Mouse (Mus musculus) MEL-GATA-1-ER (cell line): ENCODE measurements around the gene Psmb3.
"Not testable (repeated sequence)": the region's sequence is repeated elsewhere in the genome, so short reads cannot be mapped to it uniquely, and the experiment has no call there.

Source experiments
- DNase-seq: peaks from one replicate; pipeline ENCODE4 v3.0.0-alpha.2; 2012; ENCODE audit warnings: low read depth; ENCODE audit errors: extremely low read depth

Gene Psmb3

DNA sequence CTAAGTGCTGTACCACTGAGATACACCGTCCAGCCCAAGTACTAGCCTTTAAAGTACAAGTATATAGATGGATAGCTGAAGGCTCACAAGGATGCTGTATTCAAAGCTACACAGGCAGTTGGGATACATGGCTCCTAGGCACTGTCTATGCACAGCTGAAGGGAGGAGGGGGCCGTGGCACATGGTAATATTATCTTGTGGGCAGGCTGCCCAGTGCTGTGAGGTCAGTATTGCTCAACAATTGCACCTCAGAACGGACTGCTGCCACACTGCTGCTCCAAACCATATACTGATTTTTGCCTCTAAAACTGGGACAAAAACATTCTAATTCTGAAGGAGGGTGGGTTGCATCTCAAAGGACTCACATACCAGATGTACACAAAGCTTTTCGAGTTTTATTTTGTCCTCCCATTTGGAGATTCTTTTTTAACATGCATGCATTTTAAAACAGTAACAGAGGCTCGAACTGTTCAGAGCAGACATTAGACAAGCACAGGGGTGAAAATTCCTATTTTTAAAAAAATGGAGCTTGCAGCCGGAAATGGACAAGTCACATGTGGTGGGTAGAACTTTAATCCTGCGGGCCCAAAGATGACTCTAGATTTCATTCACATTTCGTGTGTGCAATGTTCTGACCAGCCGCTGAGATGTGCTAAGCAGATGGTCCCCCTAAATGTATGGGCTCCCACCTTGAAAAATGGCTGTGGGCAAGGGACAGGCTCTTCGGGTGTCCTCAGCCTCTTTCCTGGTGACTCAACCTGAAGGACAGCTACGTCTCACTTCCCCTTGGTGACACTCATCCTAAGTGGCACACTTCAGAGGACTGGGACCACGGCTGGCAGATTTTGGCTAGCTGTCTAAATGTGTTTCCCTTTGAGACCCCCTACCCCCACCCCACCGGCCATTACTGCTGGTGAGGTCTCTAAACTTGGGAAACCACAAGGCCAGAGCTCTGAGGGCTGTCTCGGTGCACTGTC, 11.9 kb downstream of the Psmb3 start:
- DNase-seq: no peak

DNA sequence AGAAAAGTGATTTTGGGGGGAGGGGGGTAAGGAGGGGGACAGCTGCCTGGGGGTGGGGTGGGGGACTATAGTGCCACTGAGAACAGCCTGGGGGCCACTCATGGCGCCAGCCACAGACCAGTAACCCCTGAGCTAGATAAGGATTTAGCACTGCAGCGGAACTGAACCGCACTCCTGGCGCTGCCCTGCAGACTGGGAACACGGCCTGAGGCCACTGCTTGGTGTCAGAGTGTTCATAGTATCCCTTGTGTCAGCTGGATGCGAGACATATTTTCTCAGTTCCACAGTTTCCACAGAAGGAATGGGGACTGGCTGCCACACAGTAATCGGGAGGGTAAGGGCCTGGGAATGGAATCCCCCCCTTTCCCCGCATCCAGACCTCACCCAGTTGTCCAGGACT, 12.8 kb downstream of the Psmb3 start:
- no peak for DNase-seq

DNA sequence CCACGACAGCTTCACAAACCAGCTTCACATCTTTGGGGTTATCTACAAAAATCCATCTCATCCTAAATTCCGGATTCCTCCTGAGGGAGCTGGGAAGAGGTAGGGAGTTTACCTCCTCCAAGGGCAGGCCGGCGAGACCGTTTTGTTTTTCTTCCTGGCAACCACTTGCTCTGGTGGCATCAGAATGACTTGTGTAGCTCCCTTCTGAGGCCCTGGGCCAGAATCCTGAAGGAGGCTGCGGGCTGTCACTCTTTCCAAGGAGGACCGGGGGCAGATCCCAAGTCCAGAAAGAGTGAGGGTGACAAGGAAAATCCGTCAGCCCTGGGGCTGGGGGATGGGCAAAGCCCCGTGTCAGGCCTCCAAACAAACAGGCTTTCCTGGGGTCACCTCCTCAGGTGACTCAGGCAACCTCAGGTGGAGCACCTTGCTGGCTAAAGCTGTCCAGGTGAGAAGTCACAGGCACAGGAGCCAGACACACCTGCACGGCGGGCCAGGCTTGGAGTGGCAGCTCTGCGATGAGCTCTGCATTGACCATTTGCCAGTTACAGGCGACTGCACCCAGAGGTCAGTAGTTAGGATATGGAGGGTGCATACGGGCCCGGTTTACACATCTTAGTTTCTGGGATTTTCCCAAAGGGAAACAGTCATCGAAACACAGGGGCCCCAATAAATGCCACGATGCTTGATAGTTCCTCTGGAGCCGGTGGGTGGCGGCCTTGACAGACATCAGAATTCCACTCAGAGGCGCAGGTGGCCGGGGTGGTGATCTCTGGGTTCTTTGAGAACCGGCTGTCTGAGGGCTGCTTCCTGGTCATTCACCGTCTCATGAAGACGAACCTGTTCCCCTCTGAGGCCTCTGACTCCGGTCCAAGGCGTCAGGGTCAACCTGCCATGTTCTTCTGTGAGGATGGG, 14.4 kb downstream of the Psmb3 start:
- DNase-seq: no peak

DNA sequence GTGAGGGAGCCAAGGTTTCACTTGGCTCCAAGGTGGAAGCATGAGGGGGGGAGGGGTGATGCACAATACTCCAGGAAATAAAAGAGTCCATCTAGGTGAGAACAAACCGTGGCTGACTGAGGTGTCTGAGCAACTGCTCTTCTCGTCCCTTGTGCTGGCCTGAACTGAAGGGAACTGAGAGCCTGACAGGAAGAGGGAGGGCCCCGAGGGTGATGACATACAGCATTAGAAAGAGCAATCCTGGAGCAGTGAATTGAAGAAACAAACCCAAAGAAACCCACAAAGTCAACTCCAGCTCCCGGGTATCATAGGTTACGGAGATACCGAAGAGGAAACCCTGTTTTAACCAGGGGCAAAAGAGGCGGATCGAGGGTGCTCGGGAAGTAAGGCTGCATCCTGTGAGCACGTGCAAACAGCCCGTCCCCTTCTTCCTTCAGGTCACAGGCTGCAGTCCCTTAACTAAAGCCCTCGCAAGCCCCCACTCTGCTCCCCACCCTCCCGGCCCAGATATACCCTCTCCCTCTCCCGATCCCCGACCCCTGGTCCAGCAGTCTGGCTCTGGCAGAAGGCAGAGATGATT, 15.2 kb downstream of the Psmb3 start:
- no peak for DNase-seq

DNA sequence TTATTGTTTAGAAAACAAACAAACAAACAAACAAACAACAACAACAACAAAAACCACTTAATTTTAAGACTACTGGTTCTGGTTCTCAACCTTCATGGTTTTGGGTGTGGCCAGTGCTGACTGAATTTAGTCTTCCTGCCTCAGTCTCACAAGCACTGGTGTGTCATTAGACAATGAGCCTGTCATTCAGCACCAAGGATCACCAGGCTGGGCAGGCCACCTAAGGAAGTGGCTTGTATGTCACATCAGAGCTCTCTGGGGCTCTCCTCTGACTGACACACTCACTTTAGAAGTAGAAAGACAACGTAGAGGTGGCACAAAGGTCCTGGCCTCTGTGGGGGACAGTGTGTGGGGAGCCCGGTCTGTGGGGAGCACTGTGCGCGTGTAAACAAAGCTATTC, 15.8 kb downstream of the Psmb3 start:
- DNase-seq: no peak

DNA sequence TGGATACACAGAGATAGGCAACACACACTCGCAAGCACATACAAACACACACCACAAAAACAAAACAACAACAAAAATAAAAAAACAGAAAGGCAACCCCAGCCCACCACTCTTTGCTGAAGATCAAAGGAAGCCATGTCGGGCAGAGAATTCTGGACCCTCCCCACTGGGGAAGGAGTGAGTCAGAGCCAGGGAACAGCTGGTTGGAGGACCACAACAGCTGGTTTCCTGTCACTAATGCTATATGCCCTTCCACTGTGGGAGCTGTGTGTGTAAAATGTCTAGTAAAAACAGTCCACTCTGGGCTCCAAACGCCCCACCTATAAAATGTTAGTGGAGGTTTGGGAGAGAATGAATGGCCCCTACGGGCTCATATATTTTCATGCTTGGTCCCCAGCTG, 18.1 kb downstream of the Psmb3 start:
- DNase-seq: no peak

DNA sequence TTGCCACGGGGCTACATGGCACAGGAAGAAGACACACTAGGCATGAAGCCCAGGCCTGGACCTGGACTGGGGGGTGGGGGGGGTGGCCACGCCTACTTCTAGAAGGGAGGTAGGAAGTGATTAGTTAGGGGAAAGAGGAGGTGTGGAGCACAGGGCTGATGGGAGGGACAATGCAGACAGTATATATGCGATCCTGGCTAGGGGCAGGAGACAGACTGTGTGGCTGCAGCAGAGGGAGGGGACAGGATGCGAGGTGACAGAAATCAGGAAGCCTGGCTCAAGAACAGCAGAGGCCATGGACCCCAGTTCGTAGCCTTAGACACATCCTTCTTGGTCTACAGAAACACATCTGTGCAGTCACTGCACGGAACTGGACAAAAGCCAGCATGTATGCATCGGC, 20.5 kb downstream of the Psmb3 start:
- no peak for DNase-seq

DNA sequence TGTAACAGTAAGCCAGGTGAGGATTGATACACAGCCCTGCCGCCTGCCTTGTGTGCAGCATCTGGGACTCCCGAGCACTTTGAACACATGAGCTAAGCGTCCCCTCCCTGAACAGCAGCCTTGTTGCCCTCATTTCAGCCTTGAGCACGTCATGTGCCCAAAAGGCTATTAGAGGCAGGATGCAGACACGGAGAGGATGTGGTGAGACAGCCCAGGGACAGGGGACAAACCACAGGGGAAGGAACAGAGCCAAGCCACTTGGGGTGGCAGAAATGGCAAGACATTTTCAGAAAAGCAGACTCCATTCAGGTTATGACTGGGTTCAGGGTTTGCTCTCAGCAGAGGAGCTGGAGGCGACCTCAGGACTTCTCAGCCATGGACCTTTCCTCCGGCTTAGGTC, 25.1 kb downstream of the Psmb3 start:
- no peak for DNase-seq

DNA sequence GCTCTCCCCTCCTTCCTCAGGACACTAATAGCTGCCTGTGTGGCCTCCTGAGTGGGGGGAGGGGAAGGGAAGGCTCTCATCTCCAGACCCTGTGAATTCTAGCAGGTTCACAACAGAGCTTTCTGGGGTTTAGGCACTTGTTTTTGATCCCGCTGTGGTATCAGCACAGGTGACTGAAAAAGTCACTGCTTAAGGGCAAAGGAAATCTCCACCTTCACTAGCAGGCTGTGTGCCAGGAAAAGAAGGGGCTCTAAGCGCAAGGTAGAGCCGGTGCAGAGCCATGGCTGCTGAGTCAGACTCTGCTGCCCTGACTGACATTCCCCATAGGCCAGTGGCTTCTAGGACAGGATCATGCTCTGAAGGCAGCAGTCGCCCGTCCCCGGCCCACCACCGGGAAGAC, 25.5 kb downstream of the Psmb3 start:
- no peak for DNase-seq

DNA sequence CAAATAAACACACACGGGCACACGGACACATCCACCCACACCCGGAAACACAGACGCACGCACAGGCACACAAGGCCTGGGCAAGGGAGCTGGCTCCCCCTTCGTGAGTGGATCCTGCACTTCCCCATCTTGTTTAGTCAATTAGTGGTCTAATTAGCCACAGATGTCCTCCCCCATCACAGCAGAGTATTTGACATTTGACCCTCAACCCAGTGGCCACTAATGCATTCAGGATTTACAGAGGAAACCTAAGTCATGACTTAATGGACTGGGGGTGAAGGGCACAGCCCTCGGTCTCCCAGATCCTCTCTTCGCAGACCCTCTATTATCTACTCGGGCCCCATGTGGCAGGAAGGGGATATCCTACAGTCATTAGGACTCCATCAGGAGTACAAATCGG, 30.5 kb downstream of the Psmb3 start:
- DNase-seq: no peak

DNA sequence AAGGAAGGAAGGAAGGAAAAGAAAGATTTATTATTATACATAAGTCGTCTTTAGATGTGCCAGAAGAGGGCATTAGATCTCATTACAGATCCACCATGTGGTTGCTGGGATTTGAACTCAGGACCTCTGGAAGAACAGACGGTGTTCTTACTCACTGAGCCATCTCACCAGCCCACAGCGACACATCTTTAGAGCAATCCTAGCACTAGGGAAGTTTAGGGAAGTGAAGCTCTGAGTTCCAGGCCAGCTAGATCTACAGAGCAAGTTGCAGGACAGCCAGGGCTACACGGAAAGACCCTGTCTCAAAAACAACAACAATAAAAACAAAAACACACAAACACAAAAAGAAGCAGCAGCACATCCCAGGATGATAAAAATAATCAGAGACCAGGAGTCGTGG, 31.6 kb downstream of the Psmb3 start:
- not testable (repeated sequence) for DNase-seq

DNA sequence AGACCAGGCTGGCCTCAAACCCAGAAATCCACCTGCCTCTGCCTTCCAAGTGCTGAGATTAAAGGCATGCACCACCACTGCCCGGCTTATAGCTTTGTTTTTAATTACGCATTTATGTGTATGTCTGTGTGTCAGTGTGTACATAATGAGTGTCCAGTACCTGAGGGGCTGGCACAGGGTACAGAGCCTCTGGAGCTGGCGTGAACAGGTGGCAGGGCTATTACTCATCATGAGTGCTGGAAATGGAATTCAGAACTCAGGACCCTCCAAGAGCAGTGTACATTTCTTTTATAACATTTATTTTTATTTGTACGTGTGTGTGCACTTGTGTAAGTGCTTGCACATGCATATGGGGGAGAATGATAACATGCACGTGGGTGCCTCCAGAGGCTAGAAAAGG, 33.4 kb downstream of the Psmb3 start:
- no peak for DNase-seq

DNA sequence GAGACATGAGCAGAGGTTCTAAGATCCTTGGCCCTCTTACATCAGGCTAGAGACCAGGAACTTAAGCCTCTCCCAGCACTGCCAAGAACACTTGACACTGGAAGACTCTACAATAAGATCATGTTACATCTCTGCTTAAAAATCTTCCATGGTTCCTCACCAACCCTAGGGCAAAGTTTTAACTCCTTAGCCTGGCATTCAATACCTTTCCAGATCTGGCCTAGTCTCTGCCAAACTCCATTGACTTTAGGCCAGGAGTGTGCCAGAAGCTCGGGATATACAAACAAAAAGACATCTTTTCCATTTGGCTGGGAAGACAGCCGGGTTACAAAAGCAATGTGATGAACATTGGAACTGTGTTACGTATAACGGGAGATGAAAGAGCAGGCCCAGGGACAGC, 34.4 kb downstream of the Psmb3 start:
- no peak for DNase-seq

DNA sequence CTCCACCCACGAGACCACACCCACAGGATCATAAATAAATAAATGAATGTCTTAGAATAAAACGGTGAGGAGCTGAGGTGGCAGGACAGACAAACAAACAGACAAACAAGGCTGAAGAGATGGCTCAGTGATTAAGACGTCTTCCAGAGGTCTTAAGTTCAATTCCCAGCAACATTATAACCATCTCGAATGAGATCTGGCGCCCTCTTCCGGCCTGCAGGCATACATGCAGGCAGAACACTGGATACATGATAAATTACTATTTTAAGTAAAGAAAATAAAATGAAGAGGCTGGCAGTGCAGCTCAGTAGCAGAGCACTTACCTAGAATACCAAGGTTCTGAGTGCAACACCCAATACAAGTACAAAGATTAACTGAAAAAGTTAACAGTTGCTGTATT, 35.5 kb downstream of the Psmb3 start:
- DNase-seq: no peak

DNA sequence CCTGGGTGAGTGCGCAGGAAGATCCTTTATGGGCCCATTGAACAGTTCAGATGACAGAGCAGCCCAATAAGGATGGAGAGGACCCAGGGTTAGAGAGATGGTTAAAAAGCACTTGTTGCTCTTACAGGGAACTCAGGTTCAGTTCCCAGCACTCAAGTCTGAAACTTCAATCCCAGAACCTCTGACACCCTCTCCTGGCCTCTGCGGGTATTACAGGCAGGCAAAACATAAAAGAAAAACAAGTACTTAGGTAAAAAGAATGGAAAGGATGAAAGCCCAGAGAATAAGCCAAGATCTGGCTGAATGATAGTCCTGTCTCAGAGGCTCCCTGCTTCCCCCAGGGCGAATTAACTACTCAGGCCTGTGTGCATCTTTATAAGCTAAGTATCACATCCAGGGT, 36.0 kb downstream of the Psmb3 start:
- DNase-seq: no peak

DNA sequence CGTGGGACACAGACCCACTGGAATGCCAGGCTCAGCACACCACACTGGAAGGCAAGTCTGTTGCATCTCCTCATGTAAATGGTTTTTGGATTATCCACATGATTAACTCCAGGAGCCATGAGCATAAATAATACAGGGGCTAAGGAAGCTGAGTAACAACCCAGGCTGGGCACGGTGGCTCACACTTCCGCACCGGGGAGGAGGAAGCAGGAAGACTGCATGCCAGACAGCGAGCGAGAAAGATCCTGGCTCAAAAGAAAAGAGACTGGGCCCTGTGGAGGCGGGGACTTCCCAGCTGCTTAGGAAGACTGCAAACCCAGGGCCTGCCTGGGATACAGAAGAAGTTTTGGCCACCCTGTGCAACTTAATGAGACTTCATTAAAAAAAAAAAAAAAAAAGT, 37.0 kb downstream of the Psmb3 start:
- DNase-seq: no peak

DNA sequence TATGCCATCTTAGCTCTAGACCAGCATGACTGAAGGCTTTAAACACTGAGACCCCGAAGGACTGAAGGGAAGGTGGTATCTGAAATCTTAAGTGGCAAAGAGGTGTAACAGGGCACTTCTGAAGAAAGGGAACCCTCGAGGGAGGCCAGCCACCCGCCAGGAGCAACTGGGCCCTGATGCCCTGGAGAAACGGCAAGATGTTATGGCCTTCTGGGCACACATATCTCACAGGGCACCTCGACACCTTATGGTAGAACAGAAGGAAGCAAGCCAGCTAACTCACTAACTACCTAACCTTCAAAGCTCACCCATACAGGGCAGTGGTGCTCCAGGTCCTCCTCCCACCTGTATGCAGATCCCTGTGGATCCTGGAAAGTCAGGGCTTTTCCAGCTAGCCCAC, 39.0 kb downstream of the Psmb3 start:
- no peak for DNase-seq

DNA sequence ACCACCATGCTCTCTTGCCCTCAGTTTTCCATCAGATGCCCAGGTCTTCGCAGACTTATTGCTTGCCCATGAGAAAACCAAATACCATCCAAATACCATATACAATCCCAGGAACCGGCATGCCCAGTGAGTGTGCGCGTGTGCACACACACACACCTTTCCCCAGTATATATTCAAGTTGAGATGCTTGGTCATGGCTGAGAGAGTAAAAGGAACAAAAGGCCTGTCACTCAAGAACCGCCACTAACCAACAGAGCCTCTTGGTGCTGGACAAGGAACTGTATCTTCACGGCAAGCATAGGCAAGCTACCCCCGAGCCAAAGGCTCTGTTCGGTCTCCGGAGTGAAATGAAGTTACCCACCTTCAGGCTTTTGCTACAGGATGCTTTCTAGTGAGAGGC, 39.4 kb downstream of the Psmb3 start:
- DNase-seq: no peak

DNA sequence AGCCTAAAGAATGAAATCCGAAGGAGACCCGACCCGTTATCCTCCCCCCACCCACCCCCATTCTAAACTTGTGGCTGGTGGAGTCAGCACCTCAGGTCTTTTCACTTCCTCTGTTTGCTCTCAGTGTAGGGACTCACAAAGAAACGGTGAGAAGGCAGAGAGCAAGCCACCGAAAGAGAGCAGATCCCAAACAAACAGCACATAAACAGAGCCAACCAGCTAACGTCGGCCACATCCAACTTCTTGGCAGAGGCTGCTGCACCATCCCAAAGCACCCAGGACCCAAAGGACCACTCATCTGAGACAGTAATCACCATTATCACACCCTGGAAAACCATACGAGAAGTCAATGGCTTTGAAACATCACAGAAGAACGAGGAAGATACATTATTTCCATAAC, 40.2 kb downstream of the Psmb3 start:
- peak; percentile 29 for DNase-seq

DNA sequence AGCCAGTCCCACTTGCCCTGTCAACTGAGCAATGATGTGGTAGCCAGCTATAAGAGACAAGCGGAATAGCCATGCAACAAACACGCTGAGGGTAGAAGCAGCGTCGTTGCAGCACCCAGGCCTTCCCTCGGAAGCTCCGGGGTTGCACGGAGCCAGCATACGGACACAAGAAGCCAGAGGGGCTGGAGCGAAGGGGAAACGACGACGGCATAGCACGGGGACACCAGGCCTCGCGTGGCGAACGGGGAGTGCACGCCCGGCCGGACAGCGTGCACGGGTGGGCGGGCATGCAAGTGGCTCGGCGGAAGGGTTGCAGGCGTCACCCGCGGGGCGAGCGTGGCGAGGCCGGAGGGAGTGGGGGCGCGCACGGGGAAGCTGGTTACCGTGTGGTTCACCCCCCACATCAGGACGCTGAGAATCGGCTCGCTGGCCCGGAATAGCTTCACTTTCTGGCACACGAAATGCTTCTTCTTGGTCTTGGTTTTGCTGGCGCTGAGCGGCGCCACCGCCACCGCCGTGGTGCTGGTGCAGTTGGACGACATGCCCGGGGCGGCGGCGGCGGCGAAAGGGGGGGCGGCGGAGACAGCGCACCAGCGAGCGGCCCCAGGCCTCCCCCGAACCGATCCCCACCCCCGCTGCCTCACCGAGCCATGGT, 41.0 kb downstream of the Psmb3 start, which contains the start of gene Pip4k2b:
Pip4k2b (minus strand) TSS at position 642 of the 655 bp plus-strand sequence.
- DNase-seq: no peak

DNA sequence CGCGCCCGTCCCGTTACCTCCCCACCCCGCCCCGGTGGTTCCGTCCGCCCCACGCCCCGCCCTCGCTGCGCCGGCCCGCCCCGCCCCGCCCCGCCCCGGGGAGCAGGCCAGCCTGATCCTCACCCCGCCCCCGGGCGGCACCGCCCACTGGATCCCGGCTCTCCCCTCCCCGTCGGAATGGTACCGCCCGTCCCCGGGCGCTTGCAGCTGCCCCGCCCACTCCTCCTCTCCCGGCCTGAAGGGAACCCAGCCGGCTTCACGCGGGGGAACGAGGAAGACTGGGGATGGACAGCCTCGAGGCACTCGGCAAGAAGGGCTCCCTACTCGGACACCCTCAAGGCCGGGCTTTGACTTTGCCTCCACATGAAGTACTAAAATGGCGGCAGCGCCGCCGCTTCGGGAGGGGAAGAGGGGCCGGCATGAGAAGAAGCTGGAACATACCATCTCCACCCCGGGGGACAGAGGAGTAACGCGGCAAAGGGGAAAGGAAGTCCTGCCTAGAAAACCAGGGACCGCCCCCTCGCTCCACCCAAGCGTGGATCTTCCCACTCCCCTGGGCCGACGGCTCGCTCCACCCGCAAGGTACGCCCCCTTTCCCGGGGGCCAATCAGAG, 41.6 kb downstream of the Psmb3 start:
- DNase-seq: peak; percentile 97
